Mouse (Mus musculus): ENCODE measurements around the gene Dclre1c. TPM values are rescaled to one million over a fixed set of nuclear protein-coding genes. Genes with fewer than 3 reads are reported as not detected.
"Not testable (repeated sequence)": the region's sequence is repeated elsewhere in the genome, so short reads cannot be mapped to it uniquely, and the experiment has no call there.

Gene Dclre1c
- 6.6 and 7.3 TPM in 2 replicates for polyA plus RNA-seq (2015; fragmentation: Nextera tagmentation; extraction: Ambion mirVana)

DNA sequence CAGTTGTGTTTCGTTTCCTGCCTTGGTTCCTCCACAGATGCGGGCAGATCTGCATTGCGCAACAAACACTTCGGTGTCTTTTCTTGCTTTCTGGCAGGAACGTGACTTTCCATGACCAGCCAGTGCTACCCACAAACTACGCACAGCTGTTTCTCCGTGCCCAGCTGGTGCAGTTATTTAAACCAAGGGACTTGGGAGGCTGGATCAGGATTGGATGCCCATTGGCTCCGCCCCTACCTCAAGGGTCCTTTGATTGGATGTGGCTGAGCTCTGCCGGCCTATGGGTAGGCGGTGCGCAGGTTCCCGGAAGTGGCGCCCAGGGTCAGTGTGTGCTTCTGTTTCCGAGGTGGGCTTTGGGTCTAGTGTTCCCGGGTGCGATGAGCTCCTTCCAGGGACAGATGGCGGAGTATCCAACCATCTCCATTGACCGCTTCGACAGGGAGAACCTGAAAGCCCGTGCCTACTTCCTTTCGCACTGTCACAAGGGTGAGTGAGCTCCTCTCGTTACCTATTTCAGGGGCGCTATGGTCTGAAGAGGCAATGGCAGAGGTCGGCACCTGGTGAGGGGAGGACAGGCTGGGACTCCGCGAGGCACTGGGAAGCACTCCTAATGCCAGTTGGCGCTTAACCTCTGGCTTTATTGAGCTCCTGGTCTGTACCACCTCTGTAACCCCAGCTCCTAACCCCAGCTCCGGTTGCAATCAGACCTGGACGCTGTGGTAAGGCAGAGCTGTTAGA lies at the start of gene Dclre1c:
Gene Dclre1c, plus strand, starts transcription at position 291 of the 738 bp plus-strand sequence.
- peak within 1 kb of the TSS; percentile 77 for H3K4me3 ChIP-seq (ENCODE audit: low read length)
- peak; percentile 99 for ATAC-seq (ENCODE audit: low read depth)
- no peaks in the 10 kb centered on the region for H3K36me3 ChIP-seq (ENCODE audit: control insufficient read depth, insufficient read depth, low read length)
- H3K9ac ChIP-seq (ENCODE audit: low read length) = peak within 1 kb of the TSS; percentile 70
- no peaks in the 10 kb centered on the region for H3K9me3 ChIP-seq (ENCODE audit: control insufficient read depth, low read length)
- peaks cover 6% of the 10 kb centered on the region; the same call in 1 of the 2 replicates for H3K4me1 ChIP-seq (replicated peaks; ENCODE audit: control insufficient read depth, insufficient read depth, low read length)
- no peaks in the 10 kb centered on the region for H3K27me3 ChIP-seq (ENCODE audit: control insufficient read depth, insufficient read depth, low read depth, low read length)
- no peak within 1 kb of the TSS for H3K27ac ChIP-seq (ENCODE audit: low read length)
- WGBS = 2% methylated on average over 29 of the region's 29 CpGs
- H3K4me2 ChIP-seq (ENCODE audit: low read depth, low read length) = peak within 1 kb of the TSS; percentile 88

DNA sequence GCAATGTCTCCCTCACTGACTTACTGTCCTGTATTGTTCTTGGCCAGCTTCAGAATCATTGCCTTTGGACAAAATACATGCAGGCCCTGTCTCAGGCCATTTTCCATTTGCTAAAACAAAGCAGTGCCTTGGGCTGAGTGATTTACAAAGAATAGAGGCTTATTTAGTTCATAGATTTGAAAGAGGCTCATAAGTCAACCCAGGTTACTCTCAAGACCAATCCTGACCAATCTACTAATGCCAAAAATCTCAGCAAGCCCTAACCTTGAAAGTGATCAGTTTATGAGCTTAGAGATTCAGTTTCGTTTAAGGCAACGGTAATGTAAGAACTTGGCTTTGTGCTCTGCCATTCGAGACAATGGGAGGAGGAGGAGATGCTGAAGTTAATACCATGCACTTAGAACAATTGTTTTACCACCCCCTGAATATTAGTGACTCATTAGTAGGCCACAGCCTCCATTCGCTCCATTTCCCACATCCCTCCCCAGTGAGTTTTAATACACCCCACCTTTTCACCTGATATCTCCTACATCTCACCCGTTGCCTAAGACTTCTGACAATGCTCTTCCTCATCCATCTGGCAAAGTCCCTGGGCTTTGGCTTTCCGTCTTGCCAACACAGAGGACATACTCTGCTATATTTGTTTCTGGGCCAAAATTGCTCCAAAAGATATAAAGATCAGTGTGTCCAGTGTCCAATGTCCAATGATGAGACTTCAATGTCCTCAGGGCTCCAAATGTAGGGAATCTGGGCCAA lies 36.6 kb upstream of the Dclre1c start:
- WGBS = 71% methylated on average over 6 of the region's 6 CpGs
- Histone ChIP-seq H3K27me3 (ENCODE audit: control insufficient read depth, insufficient read depth, low read depth, low read length) (no peaks in the 10 kb centered on the region), H3K36me3 (ENCODE audit: control insufficient read depth, insufficient read depth, low read length) (no peaks in the 10 kb centered on the region), H3K9me3 (ENCODE audit: control insufficient read depth, low read length) (no peaks in the 10 kb centered on the region), H3K9ac (ENCODE audit: low read length) (no peak overlapping the region), H3K4me1 (replicated peaks; ENCODE audit: control insufficient read depth, insufficient read depth, low read length) (no peaks in the 10 kb centered on the region), H3K4me2 (ENCODE audit: low read depth, low read length) (no peak overlapping the region), H3K27ac (ENCODE audit: low read length) (no peak overlapping the region), H3K4me3 (ENCODE audit: low read length) (no peak overlapping the region)
- no peak for ATAC-seq (ENCODE audit: low read depth)

DNA sequence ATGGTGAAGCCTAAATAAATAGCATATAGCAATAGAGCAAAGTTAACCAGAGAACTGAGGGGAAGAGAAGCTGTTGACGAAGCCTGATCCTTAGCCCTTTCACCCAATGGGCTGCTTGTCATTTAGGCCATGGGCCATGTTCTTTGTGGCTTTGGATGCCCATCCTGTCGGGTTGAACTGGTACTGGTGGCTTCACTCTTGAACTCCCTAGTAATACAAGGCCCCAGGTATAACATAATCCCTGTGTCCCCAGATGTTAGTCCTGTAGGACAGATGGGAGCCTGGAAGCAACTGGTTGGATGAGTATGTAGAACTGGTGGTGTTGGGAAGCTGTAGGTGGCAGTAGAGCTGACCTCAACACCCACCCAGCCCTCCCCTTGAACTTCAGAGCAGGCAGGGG lies 32.0 kb upstream of the Dclre1c start:
- Histone ChIP-seq H3K27ac (ENCODE audit: low read length) (no peak overlapping the region), H3K27me3 (ENCODE audit: control insufficient read depth, insufficient read depth, low read depth, low read length) (no peaks in the 10 kb centered on the region), H3K4me3 (ENCODE audit: low read length) (no peak overlapping the region), H3K4me1 (replicated peaks; ENCODE audit: control insufficient read depth, insufficient read depth, low read length) (no peaks in the 10 kb centered on the region), H3K36me3 (ENCODE audit: control insufficient read depth, insufficient read depth, low read length) (no peaks in the 10 kb centered on the region), H3K9me3 (ENCODE audit: control insufficient read depth, low read length) (no peaks in the 10 kb centered on the region), H3K4me2 (ENCODE audit: low read depth, low read length) (no peak overlapping the region), H3K9ac (ENCODE audit: low read length) (no peak overlapping the region)
- 77% methylated on average over 2 of the region's 2 CpGs for WGBS
- no peak for ATAC-seq (ENCODE audit: low read depth)

DNA sequence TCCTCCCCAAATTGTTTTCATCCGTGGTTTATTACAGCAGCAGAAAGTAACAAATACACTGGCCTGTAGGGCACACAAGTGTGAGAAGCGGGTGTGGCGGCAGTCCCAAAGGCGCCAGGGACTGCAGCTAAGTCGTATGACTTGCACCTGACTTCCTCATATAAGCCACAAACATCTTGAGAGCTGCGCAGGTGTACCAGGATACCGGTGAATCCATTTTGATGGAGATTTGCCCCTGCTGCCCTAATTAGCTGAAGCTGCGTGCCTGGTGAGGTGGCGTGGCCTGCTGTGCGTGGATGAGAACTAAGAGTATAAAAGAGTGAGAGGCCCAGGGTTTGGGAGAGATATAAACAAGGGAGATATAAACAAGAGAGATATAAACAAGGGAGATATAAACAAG lies 26.8 kb upstream of the Dclre1c start, which contains the start of gene Olah:
Gene Olah, minus strand, starts transcription at position 101 of the 400 bp plus-strand sequence.
- 61% methylated on average over 10 of the region's 10 CpGs for WGBS
- not testable (repeated sequence) for H3K9ac ChIP-seq (ENCODE audit: low read length); ATAC-seq (ENCODE audit: low read depth); H3K27ac ChIP-seq (ENCODE audit: low read length); H3K4me1 ChIP-seq (replicated peaks; ENCODE audit: control insufficient read depth, insufficient read depth, low read length); H3K4me2 ChIP-seq (ENCODE audit: low read depth, low read length); H3K27me3 ChIP-seq (ENCODE audit: control insufficient read depth, insufficient read depth, low read depth, low read length); H3K9me3 ChIP-seq (ENCODE audit: control insufficient read depth, low read length); H3K36me3 ChIP-seq (ENCODE audit: control insufficient read depth, insufficient read depth, low read length); H3K4me3 ChIP-seq (ENCODE audit: low read length)

DNA sequence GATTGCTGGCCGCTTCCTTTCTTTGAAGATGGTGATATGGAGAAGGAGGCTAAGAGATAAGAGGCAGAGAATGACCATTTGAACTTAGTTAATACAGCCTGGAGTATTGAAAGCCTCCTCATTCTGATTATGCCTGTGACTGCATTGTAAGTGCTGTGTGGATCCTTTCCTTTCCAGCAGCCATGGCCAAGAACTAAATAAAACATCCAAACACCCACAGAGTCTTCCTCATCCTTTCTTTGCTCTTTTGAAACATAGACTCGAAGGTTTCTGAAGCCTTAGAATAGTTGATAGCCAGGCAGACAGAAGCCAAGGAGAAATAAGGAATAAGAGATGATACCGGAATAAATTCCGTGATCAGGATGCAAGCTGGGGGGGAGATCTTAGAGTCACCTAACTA lies 17.9 kb upstream of the Dclre1c start:
- Histone ChIP-seq H3K4me2 (ENCODE audit: low read depth, low read length) (no peak overlapping the region), H3K27me3 (ENCODE audit: control insufficient read depth, insufficient read depth, low read depth, low read length) (no peaks in the 10 kb centered on the region), H3K9me3 (ENCODE audit: control insufficient read depth, low read length) (no peaks in the 10 kb centered on the region), H3K4me1 (replicated peaks; ENCODE audit: control insufficient read depth, insufficient read depth, low read length) (no peaks in the 10 kb centered on the region), H3K9ac (ENCODE audit: low read length) (no peak overlapping the region), H3K4me3 (ENCODE audit: low read length) (no peak overlapping the region), H3K27ac (ENCODE audit: low read length) (no peak overlapping the region), H3K36me3 (ENCODE audit: control insufficient read depth, insufficient read depth, low read length) (no peaks in the 10 kb centered on the region)
- ATAC-seq (ENCODE audit: low read depth) = no peak
- 77% methylated on average over 4 of the region's 4 CpGs for WGBS

DNA sequence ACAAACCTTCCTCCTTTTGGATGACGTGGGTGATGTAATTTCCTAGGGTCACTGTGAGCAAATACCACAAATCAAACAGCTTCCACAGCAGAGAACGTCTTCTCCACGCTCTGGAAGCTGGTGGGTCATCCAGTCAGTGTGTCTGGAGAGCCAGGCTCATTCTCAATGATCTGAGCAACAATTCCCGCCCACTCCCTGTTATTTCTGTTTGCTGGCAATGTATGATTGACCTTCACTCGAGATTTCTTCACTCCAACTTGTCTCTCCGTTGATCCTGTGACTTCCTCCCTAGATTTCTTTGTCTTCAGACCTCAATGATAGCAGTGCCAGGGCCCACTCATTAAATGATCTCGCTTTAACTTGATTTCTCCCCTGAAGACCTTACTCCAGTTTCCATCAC lies 16.2 kb upstream of the Dclre1c start:
- H3K4me3 ChIP-seq (ENCODE audit: low read length) = no peak overlapping the region
- ATAC-seq (ENCODE audit: low read depth) = no peak
- H3K4me2 ChIP-seq (ENCODE audit: low read depth, low read length) = no peak overlapping the region
- no peak overlapping the region for H3K27ac ChIP-seq (ENCODE audit: low read length)
- H3K4me1 ChIP-seq (replicated peaks; ENCODE audit: control insufficient read depth, insufficient read depth, low read length) = no peaks in the 10 kb centered on the region
- WGBS = 55% methylated on average over 7 of the region's 7 CpGs
- no peak overlapping the region for H3K9ac ChIP-seq (ENCODE audit: low read length)
- H3K9me3 ChIP-seq (ENCODE audit: control insufficient read depth, low read length) = no peaks in the 10 kb centered on the region
- no peaks in the 10 kb centered on the region for H3K27me3 ChIP-seq (ENCODE audit: control insufficient read depth, insufficient read depth, low read depth, low read length)
- H3K36me3 ChIP-seq (ENCODE audit: control insufficient read depth, insufficient read depth, low read length) = no peaks in the 10 kb centered on the region

DNA sequence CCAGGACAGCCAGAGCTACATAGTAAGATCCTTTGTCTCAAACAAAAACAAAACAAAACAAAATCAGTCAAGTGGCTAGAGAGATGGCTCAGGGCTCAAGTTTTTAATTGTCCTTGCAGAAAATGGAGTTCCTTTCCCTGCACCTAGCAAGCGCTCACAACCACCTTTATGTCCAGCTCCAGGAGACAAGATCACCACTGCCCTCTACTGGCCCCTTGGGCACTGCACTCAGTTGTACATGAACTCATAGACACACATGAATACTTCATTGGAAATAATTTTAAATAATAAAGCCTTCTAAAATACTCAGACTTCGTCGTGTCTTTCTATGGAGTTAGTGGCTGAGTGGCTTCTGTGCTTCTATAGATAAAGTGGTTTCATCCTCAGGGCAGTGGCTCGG lies 9.7 kb upstream of the Dclre1c start:
- Histone ChIP-seq H3K9me3 (ENCODE audit: control insufficient read depth, low read length) (no peaks in the 10 kb centered on the region), H3K4me1 (replicated peaks; ENCODE audit: control insufficient read depth, insufficient read depth, low read length) (no peaks in the 10 kb centered on the region), H3K36me3 (ENCODE audit: control insufficient read depth, insufficient read depth, low read length) (no peaks in the 10 kb centered on the region), H3K27ac (ENCODE audit: low read length) (no peak overlapping the region), H3K4me3 (ENCODE audit: low read length) (no peak overlapping the region), H3K9ac (ENCODE audit: low read length) (no peak overlapping the region), H3K4me2 (ENCODE audit: low read depth, low read length) (no peak overlapping the region), H3K27me3 (ENCODE audit: control insufficient read depth, insufficient read depth, low read depth, low read length) (no peaks in the 10 kb centered on the region; the same call in 1 of the 2 replicates)
- ATAC-seq (ENCODE audit: low read depth) = no peak
- WGBS = 44% methylated on average over 4 of the region's 4 CpGs

DNA sequence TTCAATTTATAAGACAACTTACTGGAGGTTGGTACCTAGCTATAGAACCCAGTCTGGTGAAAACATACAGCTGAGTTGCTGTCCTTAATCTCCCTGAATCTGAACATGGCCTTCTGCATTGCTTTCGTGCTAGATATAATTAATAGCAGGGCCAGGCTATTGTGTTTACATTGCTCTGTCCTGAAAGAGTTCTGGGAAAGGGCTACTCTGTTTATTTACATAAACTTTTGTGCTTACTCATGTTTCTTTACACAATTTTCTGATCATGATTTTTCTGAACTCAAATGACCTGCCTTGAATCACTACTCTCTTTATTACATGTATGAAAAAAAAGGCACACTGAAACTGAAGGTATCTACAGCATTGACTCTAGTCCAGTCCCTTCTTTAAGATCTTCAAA lies 8.3 kb upstream of the Dclre1c start:
- WGBS = 19% methylated on average over 1 of the region's 1 CpGs
- Histone ChIP-seq H3K9me3 (ENCODE audit: control insufficient read depth, low read length) (no peaks in the 10 kb centered on the region), H3K4me3 (ENCODE audit: low read length) (no peak overlapping the region), H3K36me3 (ENCODE audit: control insufficient read depth, insufficient read depth, low read length) (no peaks in the 10 kb centered on the region), H3K4me1 (replicated peaks; ENCODE audit: control insufficient read depth, insufficient read depth, low read length) (no peaks in the 10 kb centered on the region), H3K9ac (ENCODE audit: low read length) (no peak overlapping the region), H3K27me3 (ENCODE audit: control insufficient read depth, insufficient read depth, low read depth, low read length) (no peaks in the 10 kb centered on the region; the same call in 1 of the 2 replicates), H3K27ac (ENCODE audit: low read length) (no peak overlapping the region), H3K4me2 (ENCODE audit: low read depth, low read length) (no peak overlapping the region)
- ATAC-seq (ENCODE audit: low read depth) = no peak

DNA sequence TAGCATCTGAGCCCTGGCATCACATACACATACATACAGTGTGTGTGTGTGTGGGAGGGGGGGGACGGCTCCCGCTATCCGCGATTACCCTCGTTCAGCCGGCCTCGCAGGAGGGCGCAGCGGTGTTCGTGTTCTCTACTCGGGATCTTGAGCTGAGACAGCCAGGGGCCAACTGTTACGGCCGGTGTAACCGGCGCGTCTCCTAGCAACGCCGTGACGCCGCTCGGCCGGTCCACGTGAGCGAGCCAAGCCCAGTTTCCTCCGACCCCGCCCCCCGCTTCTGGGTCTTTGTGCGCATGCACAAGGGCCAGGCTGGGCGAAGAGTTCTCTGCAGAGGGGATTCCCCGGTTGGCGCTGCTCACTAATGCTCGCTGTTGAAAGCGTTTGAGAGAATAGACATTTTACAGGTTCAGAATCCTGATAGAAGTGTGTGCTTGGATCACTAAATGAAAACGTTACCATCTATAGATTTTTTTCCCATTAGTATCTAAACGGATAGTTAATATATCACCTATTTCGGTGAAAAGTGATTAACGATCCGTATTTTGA lies 5.0 kb upstream of the Dclre1c start:
- ATAC-seq (ENCODE audit: low read depth) = peak; percentile 95
- Histone ChIP-seq H3K27ac (ENCODE audit: low read length) (no peak overlapping the region), H3K4me3 (ENCODE audit: low read length) (peak overlapping the region; percentile 57), H3K36me3 (ENCODE audit: control insufficient read depth, insufficient read depth, low read length) (no peaks in the 10 kb centered on the region), H3K4me1 (replicated peaks; ENCODE audit: control insufficient read depth, insufficient read depth, low read length) (no peaks in the 10 kb centered on the region), H3K9me3 (ENCODE audit: control insufficient read depth, low read length) (no peaks in the 10 kb centered on the region), H3K4me2 (ENCODE audit: low read depth, low read length) (peak overlapping the region; percentile 77), H3K27me3 (ENCODE audit: control insufficient read depth, insufficient read depth, low read depth, low read length) (no peaks in the 10 kb centered on the region; the same call in 1 of the 2 replicates), H3K9ac (ENCODE audit: low read length) (peak overlapping the region; percentile 2; the same call in 1 of the 2 replicates)
- WGBS = under 1% methylated on average over 38 of the region's 38 CpGs
